Mouse (Mus musculus): ENCODE results near the gene Gm8922.
"Not testable (repeated sequence)": the region's sequence is repeated elsewhere in the genome, so short reads cannot be mapped to it uniquely, and the experiment has no call there.

The Gm8922 gene

GRCm38 (mm10) chr5:11681659-11682058, at the start of gene Gm8922:
TSS of gene Gm8922 (plus strand) at chr5:11681959.
- DNase-seq (ENCODE audit: low read depth, low spot score), result not testable (repeated sequence)
